Mouse (Mus musculus) stomach, embryonic 16.5 days (tissue): ENCODE measurements around the gene Vkorc1. TPM values are rescaled to one million over a fixed set of nuclear protein-coding genes. Genes with fewer than 3 reads are reported as not detected.

ENCODE experiments used
- ATAC-seq: fragments of 200-750 bp; cut with Nextera tagmentation; 2 replicates; pipeline ENCODE4 v1.8.0; 2017; ENCODE audit warnings: moderate number of reproducible peaks, moderate TSS enrichment; ENCODE audit not compliant: insufficient read depth, low FRiP score
- H3K27ac ChIP-seq: fragments of 300-500 bp; sonication (generic); 2 replicates; pipeline ENCODE4 v1.5.1; 2014; ENCODE audit warnings: low read length
- H3K27me3 ChIP-seq: fragments of 300-500 bp; sonication (generic); 2 replicates; pipeline ENCODE4 v1.6.1; 2014; ENCODE audit warnings: low read length, control low read depth, mixed read lengths; ENCODE audit not compliant: control insufficient read depth, insufficient read depth
- H3K36me3 ChIP-seq: fragments of 300-500 bp; sonication (generic); 2 replicates; pipeline ENCODE4 v1.6.1; 2014; ENCODE audit warnings: low read length; ENCODE audit not compliant: control insufficient read depth, insufficient read depth
- H3K4me1 ChIP-seq: fragments of 300-500 bp; sonication (generic); 2 replicates; pipeline ENCODE4 v1.6.1; 2014; ENCODE audit warnings: low read length, control low read depth, mixed read lengths; ENCODE audit not compliant: control insufficient read depth, insufficient read depth
- H3K4me2 ChIP-seq: fragments of 300-500 bp; sonication (generic); 2 replicates; pipeline ENCODE4 v1.6.1; 2014; ENCODE audit warnings: low read depth, low read length, mixed read lengths
- H3K4me3 ChIP-seq: fragments of 300-500 bp; sonication (generic); replicated peaks from 2 replicates; pipeline ENCODE4 v1.5.1; 2014; ENCODE audit warnings: mild to moderate bottlenecking, low read length
- H3K9ac ChIP-seq: fragments of 300-500 bp; sonication (generic); 2 replicates; pipeline ENCODE4 v1.6.1; 2014; ENCODE audit warnings: low read length
- H3K9me3 ChIP-seq: fragments of 300-500 bp; sonication (generic); replicated peaks from 2 replicates; pipeline ENCODE4 v1.6.1; 2016; ENCODE audit warnings: low read length, control low read depth; ENCODE audit not compliant: control insufficient read depth
- WGBS: fragments of 180-500 bp; shearing (Covaris S2); extraction: QIAGEN DNeasy Blood & Tissue Kit; methylation state at CpG from one replicate; pipeline ENCODE4 v1.1.7; 2014; 5-methylcytosine and 5-hydroxymethylcytosine counted together
- polyA plus RNA-seq: library from polyadenylated mRNA; unstranded; fragments of >200 nt; fragmentation: Nextera tagmentation; extraction: Ambion mirVana; gene quantifications from 2 replicates; pipeline ENCODE4 v1.2.1, GENCODE M21; 2015

Gene Vkorc1
- polyA plus RNA-seq, 1 experiment from 2014 or later, result 179 TPM

DNA sequence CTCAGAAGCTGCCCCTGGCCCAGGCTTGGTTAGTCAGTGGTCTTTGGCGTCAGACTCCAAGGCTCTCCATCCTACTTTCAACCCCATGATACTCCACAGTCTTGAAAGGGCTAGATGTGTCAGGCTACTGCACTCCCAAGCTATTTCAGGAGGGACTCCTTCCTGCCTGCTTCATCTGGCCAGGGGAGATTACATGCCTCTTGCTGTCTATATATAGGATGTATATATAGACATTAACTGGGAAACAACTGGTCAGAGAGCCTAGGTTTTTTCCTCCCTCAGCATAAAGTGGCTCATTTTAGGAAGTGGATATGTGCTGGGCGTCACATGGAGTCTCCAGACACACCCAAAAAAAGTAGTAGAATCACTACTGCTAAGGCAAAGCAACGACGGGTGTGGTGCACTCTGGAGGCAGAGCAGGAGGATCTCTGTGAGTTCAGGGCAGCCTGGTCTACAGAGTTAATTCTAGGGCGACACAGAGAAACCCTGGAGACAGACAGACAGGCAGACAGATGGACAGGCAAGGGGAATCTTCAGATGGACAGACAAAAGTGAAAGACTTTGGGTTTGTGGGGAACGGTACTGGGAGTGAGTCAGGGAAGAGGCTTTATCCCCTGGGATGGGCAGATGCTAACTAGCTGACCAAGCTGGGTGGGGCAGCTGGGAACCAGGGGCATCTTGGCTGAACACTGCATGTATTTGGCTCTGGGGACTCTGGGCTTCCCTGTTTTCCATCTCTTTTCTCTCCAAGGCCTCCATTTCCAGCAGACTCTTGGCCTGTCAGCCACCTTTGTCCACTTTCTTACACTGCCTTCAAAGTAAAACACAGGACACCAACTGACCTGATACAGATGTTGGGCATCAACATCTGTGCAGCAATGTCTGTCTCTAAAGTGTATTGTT is 45.2 kb downstream of the Vkorc1 start:
- ATAC-seq, result peak; percentile 10; the same call in 1 of the 2 replicates
- H3K4me2 ChIP-seq, result no peak overlapping the region
- H3K4me1 ChIP-seq, result no peaks in the 10 kb centered on the region
- WGBS, result 69% methylated on average over 6 of the region's 6 CpGs
- no peaks in the 10 kb centered on the region for H3K36me3 ChIP-seq
- no peak overlapping the region for H3K27ac ChIP-seq
- no peaks in the 10 kb centered on the region for H3K27me3 ChIP-seq
- no peak overlapping the region for H3K9ac ChIP-seq
- H3K9me3 ChIP-seq, result no peaks in the 10 kb centered on the region
- H3K4me3 ChIP-seq, result no peak overlapping the region

Other genes starting within 250 kb of the Vkorc1 start
- 26.2 and 33.1 TPM in 2 replicates for gene Bcl7c, start 186.7 kb downstream of the Vkorc1 start, polyA plus RNA-seq
- 8.1 and 10.3 TPM in 2 replicates for gene Ctf1, start 182.9 kb downstream of the Vkorc1 start, polyA plus RNA-seq
- 0.21 and 0.22 TPM in 2 replicates for gene Ctf2, start 163.5 kb downstream of the Vkorc1 start, polyA plus RNA-seq
- 2.8 and 3.2 TPM in 2 replicates for gene Fbxl19, start 151.1 kb downstream of the Vkorc1 start, polyA plus RNA-seq
- 26.7 and 29.0 TPM in 2 replicates for gene Orai3, start 125.8 kb downstream of the Vkorc1 start, polyA plus RNA-seq
- 10.5 and 16.4 TPM in 2 replicates for gene Setd1a, start 118.9 kb downstream of the Vkorc1 start, polyA plus RNA-seq
- gene Gm49388, start 110.0 kb downstream of the Vkorc1 start, polyA plus RNA-seq, result not detected in 2 replicates
- gene Hsd3b7, start 95.0 kb downstream of the Vkorc1 start, polyA plus RNA-seq, result 35.2 and 36.1 TPM in 2 replicates
- 43.1 and 48.6 TPM in 2 replicates for gene Stx4a, start 71.3 kb downstream of the Vkorc1 start, polyA plus RNA-seq
- gene Stx1b, start 71.1 kb downstream of the Vkorc1 start, polyA plus RNA-seq, result 2.9 and 3.6 TPM in 2 replicates
- 9.9 and 11.2 TPM in 2 replicates for gene Zfp646, start 19.4 kb downstream of the Vkorc1 start, polyA plus RNA-seq
- 11.5 and 11.9 TPM in 2 replicates for gene Zfp668, start 18.8 kb downstream of the Vkorc1 start, polyA plus RNA-seq
- 1.7 and 1.8 TPM in 2 replicates for gene Prss53, start 4.6 kb downstream of the Vkorc1 start, polyA plus RNA-seq
- gene Gm21974, start 163 bp downstream of the Vkorc1 start, polyA plus RNA-seq, result not detected in 2 replicates
- gene Bckdk, start 8.5 kb upstream of the Vkorc1 start, polyA plus RNA-seq, result 134 and 148 TPM in 2 replicates
- 27.6 and 29.2 TPM in 2 replicates for gene Kat8, start 16.9 kb upstream of the Vkorc1 start, polyA plus RNA-seq
- gene Prss8, start 34.5 kb upstream of the Vkorc1 start, polyA plus RNA-seq, result 63.8 and 78.8 TPM in 2 replicates
- gene Prss36, start 51.1 kb upstream of the Vkorc1 start, polyA plus RNA-seq, result 10.7 and 11.7 TPM in 2 replicates
- gene Fus, start 71.8 kb upstream of the Vkorc1 start, polyA plus RNA-seq, result 204 and 234 TPM in 2 replicates
- 179 and 188 TPM in 2 replicates for gene Pycard, start 98.2 kb upstream of the Vkorc1 start, polyA plus RNA-seq
- gene Trim72, start 108.3 kb upstream of the Vkorc1 start, polyA plus RNA-seq, result 0.39 and 1.9 TPM in 2 replicates
- 4.1 and 4.3 TPM in 2 replicates for gene Itgam, start 167.0 kb upstream of the Vkorc1 start, polyA plus RNA-seq
- gene Gm49368, start 167.1 kb upstream of the Vkorc1 start, polyA plus RNA-seq, result 0.04 TPM in 1 of 2 replicates, not detected in the other
- gene Itgax, start 233.9 kb upstream of the Vkorc1 start, polyA plus RNA-seq, result 0.27 and 0.72 TPM in 2 replicates